Mouse (Mus musculus) kidney, adult 2 months (tissue): ENCODE data around the gene 9130019O22Rik.

Experiments used
- CTCF ChIP-seq: fragments of 200-500 bp; conservative IDR thresholded peaks from 2 replicates; pipeline ENCODE4 v1.5.1; 2011; ENCODE audit warnings: low read depth, mild to moderate bottlenecking, control low read depth, low read length, moderate library complexity, mixed read lengths; ENCODE audit not compliant: insufficient read depth, insufficient read length
- POLR2A ChIP-seq: fragments of 200-500 bp; IDR thresholded peaks from one replicate; pipeline ENCODE4 v1.6.1; 2011; ENCODE audit warnings: low read depth, low read length, control low read depth

- no peak for TF ChIP-seq CTCF
- no peak for TF ChIP-seq POLR2A
Observed at GRCm38 (mm10) chr7:127355796-127356195, 31.2 kb downstream of the 9130019O22Rik start.
